Mouse (Mus musculus): ENCODE data around the gene Tle3. TPM values are rescaled to one million over a fixed set of nuclear protein-coding genes. Genes with fewer than 3 reads are reported as not detected.
A peak's percentile ranks its signal among the peaks of the same experiment; 100 is the strongest.

The Tle3 gene
- polyA plus RNA-seq (2011; ENCODE audit: insufficient read length, low read depth, missing spikeins), result 51.5 and 63.9 TPM in 2 replicates

- Histone ChIP-seq H3K27ac (ENCODE audit: insufficient read depth, low read length) (peak within 1 kb of the TSS; percentile 81), H3K4me3 (ENCODE audit: insufficient read depth, low read length) (peak within 1 kb of the TSS; percentile 71), H3K4me1 (ENCODE audit: control insufficient read depth, insufficient read depth, low read length) (peaks cover 9% of the 10 kb centered on the region)
- TF ChIP-seq POLR2A (IDR thresholded peaks at IDR 0.05; ENCODE audit: low read depth, low read length), result peak; percentile 78
- peak; percentile 45; the same call in 1 of the 2 replicates for TF ChIP-seq CTCF (IDR thresholded peaks at IDR 0.05; ENCODE audit: borderline replicate concordance, insufficient read depth, low read length)
Observed at GRCm38 (mm10) chr9:61371755-61372509, at the start of gene Tle3. Tle3 (plus strand) TSS chr9:61372366.

- peaks cover 12% of the 10 kb centered on the region for H3K4me1 ChIP-seq (ENCODE audit: control insufficient read depth, insufficient read depth, low read length)
- TF ChIP-seq POLR2A (IDR thresholded peaks at IDR 0.05; ENCODE audit: low read depth, low read length) (no peak), CTCF (IDR thresholded peaks at IDR 0.05; ENCODE audit: borderline replicate concordance, insufficient read depth, low read length) (no peak)
- H3K27ac ChIP-seq (ENCODE audit: insufficient read depth, low read length), result peak overlapping the region; percentile 22; the same call in 1 of the 2 replicates
- H3K4me3 ChIP-seq (ENCODE audit: insufficient read depth, low read length), result no peak overlapping the region
Observed at GRCm38 (mm10) chr9:61323221-61323620, 48.9 kb upstream of the Tle3 start.

- H3K27ac ChIP-seq (ENCODE audit: insufficient read depth, low read length), result no peak overlapping the region; the same call in 1 of the 2 replicates
- H3K4me1 ChIP-seq (ENCODE audit: control insufficient read depth, insufficient read depth, low read length), result peaks cover 12% of the 10 kb centered on the region
- no peak overlapping the region for H3K4me3 ChIP-seq (ENCODE audit: insufficient read depth, low read length)
- TF ChIP-seq CTCF (IDR thresholded peaks at IDR 0.05; ENCODE audit: borderline replicate concordance, insufficient read depth, low read length) (no peak), POLR2A (IDR thresholded peaks at IDR 0.05; ENCODE audit: low read depth, low read length) (no peak)
Observed at GRCm38 (mm10) chr9:61323879-61324278, 48.3 kb upstream of the Tle3 start.

- Histone ChIP-seq H3K27ac (ENCODE audit: insufficient read depth, low read length) (no peak overlapping the region; the same call in 1 of the 2 replicates), H3K4me3 (ENCODE audit: insufficient read depth, low read length) (no peak overlapping the region), H3K4me1 (ENCODE audit: control insufficient read depth, insufficient read depth, low read length) (peaks cover 12% of the 10 kb centered on the region)
- TF ChIP-seq POLR2A (IDR thresholded peaks at IDR 0.05; ENCODE audit: low read depth, low read length) (no peak), CTCF (IDR thresholded peaks at IDR 0.05; ENCODE audit: borderline replicate concordance, insufficient read depth, low read length) (no peak)
Observed at GRCm38 (mm10) chr9:61324354-61324753, 47.8 kb upstream of the Tle3 start.

- no peak overlapping the region for H3K4me3 ChIP-seq (ENCODE audit: insufficient read depth, low read length)
- TF ChIP-seq POLR2A (IDR thresholded peaks at IDR 0.05; ENCODE audit: low read depth, low read length), result no peak
- no peak for TF ChIP-seq CTCF (IDR thresholded peaks at IDR 0.05; ENCODE audit: borderline replicate concordance, insufficient read depth, low read length)
- peaks cover 12% of the 10 kb centered on the region for H3K4me1 ChIP-seq (ENCODE audit: control insufficient read depth, insufficient read depth, low read length)
- no peak overlapping the region for H3K27ac ChIP-seq (ENCODE audit: insufficient read depth, low read length)
Observed at GRCm38 (mm10) chr9:61325012-61325411, 47.2 kb upstream of the Tle3 start.

- H3K4me1 ChIP-seq (ENCODE audit: control insufficient read depth, insufficient read depth, low read length), result peaks cover 12% of the 10 kb centered on the region
- no peak overlapping the region for H3K27ac ChIP-seq (ENCODE audit: insufficient read depth, low read length)
- TF ChIP-seq CTCF (IDR thresholded peaks at IDR 0.05; ENCODE audit: borderline replicate concordance, insufficient read depth, low read length) (no peak), POLR2A (IDR thresholded peaks at IDR 0.05; ENCODE audit: low read depth, low read length) (no peak)
- no peak overlapping the region for H3K4me3 ChIP-seq (ENCODE audit: insufficient read depth, low read length)
Observed at GRCm38 (mm10) chr9:61325931-61326351, 46.2 kb upstream of the Tle3 start.

GRCm38 (mm10) chr9:61326922-61327321, 45.2 kb upstream of the Tle3 start:
- Histone ChIP-seq H3K4me3 (ENCODE audit: insufficient read depth, low read length) (no peak overlapping the region), H3K4me1 (ENCODE audit: control insufficient read depth, insufficient read depth, low read length) (peaks cover 6% of the 10 kb centered on the region; the same call in 1 of the 2 replicates), H3K27ac (ENCODE audit: insufficient read depth, low read length) (no peak overlapping the region)
- no peak for TF ChIP-seq POLR2A (IDR thresholded peaks at IDR 0.05; ENCODE audit: low read depth, low read length)
- no peak for TF ChIP-seq CTCF (IDR thresholded peaks at IDR 0.05; ENCODE audit: borderline replicate concordance, insufficient read depth, low read length)

- H3K4me3 ChIP-seq (ENCODE audit: insufficient read depth, low read length), result no peak overlapping the region
- no peak overlapping the region for H3K27ac ChIP-seq (ENCODE audit: insufficient read depth, low read length)
- H3K4me1 ChIP-seq (ENCODE audit: control insufficient read depth, insufficient read depth, low read length), result no peaks in the 10 kb centered on the region; the same call in 1 of the 2 replicates
- TF ChIP-seq POLR2A (IDR thresholded peaks at IDR 0.05; ENCODE audit: low read depth, low read length) (no peak), CTCF (IDR thresholded peaks at IDR 0.05; ENCODE audit: borderline replicate concordance, insufficient read depth, low read length) (no peak)
Observed at GRCm38 (mm10) chr9:61328173-61328572, 44.0 kb upstream of the Tle3 start.

- Histone ChIP-seq H3K27ac (ENCODE audit: insufficient read depth, low read length) (no peak overlapping the region), H3K4me1 (ENCODE audit: control insufficient read depth, insufficient read depth, low read length) (no peaks in the 10 kb centered on the region; the same call in 1 of the 2 replicates), H3K4me3 (ENCODE audit: insufficient read depth, low read length) (no peak overlapping the region)
- TF ChIP-seq CTCF (IDR thresholded peaks at IDR 0.05; ENCODE audit: borderline replicate concordance, insufficient read depth, low read length) (no peak), POLR2A (IDR thresholded peaks at IDR 0.05; ENCODE audit: low read depth, low read length) (no peak)
Observed at GRCm38 (mm10) chr9:61330747-61331146, 41.4 kb upstream of the Tle3 start.

Data from embryonic fibroblast, embryonic 13.5 days (primary cell).